Mouse (Mus musculus): ENCODE results near the gene Cic. TPM values are rescaled to one million over a fixed set of nuclear protein-coding genes. Genes with fewer than 3 reads are reported as not detected.
"Not testable (repeated sequence)": the region's sequence is repeated elsewhere in the genome, so short reads cannot be mapped to it uniquely, and the experiment has no call there.

Cic gene
- polyA plus RNA-seq, 1 experiment, result 107 TPM

DNA sequence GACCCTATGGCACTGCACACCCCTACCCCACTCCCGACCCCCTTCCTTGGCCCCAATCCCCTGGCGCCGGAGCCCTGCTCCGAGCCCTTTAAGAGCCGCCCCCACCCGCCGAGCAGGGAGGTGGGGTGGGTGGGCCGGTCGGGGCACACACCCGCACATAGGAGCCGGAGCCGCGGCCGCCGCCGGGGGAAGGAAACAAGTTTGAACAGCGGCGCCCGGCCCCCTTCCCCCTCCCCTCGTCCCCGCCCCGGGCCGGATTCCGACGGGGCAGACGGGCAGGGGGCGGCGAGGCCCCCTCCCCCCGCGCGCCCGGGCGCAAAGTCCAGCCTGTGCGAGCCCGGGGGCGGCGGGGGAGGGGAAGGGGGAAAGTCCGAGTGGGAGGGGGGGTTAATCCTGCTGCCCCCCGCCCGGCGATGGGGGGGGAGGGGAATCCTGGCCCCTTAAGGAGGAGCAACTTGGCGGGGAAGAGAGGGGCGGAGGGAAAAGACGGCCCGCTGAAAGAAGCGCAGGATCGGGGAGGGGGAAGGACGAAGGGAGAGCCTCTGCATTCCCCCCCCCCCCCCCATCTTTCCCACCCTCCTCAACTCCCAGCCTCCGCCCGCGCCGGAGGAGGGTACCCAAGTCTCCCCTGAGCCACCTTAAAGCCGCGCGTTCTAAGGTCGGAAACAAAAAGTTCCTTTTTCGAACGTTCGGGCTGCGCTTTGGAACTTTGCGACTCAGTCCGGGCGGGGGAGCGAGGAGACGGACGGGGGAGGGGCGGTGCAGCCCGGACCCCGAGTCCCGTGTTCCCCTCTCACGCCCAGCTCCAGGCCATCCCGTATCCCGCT, 18.0 kb upstream of the Cic start:
- DNase-seq, result peak; percentile 72
- WGBS, result under 1% methylated on average over 60 of the region's 73 CpGs
- peak overlapping the region; percentile 74 for H3K4me3 ChIP-seq (replicated peaks; ENCODE audit: extremely low read depth, low read depth, low read length)
- no peak for TF ChIP-seq CTCF (IDR thresholded peaks at IDR 0.05; ENCODE audit: insufficient read depth, low read length)
- peak; percentile 3; the same call in 1 of the 2 replicates for TF ChIP-seq POLR2A (IDR thresholded peaks at IDR 0.05; ENCODE audit: borderline replicate concordance, extremely low read depth, low read depth, low read length)
- H3K4me1 ChIP-seq (ENCODE audit: control insufficient read depth, insufficient read depth, low read length), result peaks cover 19% of the 10 kb centered on the region

DNA sequence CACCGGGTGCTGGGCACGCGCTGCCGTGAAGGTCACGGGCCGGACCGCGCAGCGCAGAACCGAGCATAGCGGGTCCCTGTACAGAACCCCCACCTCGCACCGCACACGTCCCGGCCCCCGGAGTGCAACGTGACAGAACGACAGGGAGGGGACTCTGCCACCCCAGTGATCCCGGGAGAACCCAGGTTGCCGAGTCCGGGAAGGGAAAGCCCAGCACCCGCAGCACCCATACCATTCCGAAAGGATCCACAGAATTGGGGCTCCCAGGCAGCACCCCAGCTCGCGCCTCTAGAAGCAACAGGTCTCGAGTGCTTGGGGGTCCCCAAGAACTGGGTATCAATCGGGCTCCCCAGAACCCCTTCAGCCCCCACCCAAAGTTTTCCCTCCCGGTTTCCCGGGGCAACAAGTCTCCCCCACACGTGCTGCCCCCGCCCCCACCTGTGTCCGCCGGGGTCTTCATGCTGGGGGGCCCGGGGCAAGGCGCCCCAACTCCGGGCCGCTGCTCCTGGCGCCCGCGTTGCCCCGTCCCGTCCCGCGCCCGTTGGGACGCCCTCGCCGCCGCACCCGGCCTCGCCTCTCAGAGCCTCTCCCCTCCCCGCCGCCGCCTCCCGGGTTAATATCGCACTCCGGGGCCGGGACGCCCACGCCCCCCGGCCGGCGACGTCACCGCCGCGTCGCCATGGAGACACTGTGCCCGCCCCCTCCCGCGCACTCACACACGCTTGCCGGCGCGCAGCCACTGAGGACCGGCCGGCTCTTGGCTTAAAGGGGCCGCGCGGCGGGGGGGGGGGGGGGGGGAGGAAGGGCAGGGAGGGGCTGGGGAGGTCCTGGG, 17.1 kb upstream of the Cic start, which contains the start of gene Erf:
Gene Erf, minus strand, starts transcription at position 621 of the 832 bp plus-strand sequence.
- H3K4me1 ChIP-seq (ENCODE audit: control insufficient read depth, insufficient read depth, low read length), result peaks cover 19% of the 10 kb centered on the region
- H3K4me3 ChIP-seq (replicated peaks; ENCODE audit: extremely low read depth, low read depth, low read length), result peak within 1 kb of the TSS; percentile 74
- WGBS, result under 1% methylated on average over 69 of the region's 81 CpGs
- DNase-seq, result peak; percentile 94
- TF ChIP-seq POLR2A (IDR thresholded peaks at IDR 0.05; ENCODE audit: borderline replicate concordance, extremely low read depth, low read depth, low read length) (peak; percentile 68; the same call in 1 of the 2 replicates), CTCF (IDR thresholded peaks at IDR 0.05; ENCODE audit: insufficient read depth, low read length) (no peak)

DNA sequence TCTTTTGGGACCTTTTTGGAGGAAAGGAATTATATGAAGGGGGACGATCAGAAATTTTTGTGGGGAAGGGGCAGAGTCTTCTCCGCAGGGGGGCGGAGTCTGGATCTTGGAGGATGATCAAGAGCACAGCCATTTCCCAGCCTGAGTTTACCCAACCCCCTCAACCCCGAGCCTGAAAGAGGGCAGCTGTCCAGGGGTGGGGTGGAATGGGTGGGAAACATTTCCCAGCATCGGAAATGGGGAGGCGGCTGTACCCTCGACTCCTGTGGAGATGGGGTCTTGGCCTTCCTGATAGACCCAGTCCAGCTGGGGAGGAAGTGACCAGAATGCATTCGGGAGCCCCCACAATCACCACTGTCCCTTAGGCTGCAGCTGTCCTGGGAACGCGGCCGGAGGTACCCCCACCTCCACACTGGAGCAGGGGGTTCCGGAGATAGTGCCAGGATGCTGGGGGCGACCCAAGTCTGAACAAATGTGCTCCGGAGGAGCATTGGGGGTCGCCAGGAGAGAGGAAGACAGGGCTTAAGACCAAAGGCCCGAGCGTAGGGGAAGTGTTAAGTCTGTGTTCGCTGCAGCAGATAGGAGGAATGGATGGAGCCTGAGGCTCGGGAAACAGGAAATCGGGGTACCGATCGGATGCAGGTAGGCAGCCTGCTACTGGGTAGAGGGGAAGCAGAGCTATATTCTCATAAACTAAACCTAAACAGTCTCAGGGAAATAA, 16.3 kb upstream of the Cic start:
- H3K4me3 ChIP-seq (replicated peaks; ENCODE audit: extremely low read depth, low read depth, low read length), result peak overlapping the region; percentile 61
- peaks cover 19% of the 10 kb centered on the region for H3K4me1 ChIP-seq (ENCODE audit: control insufficient read depth, insufficient read depth, low read length)
- DNase-seq, result peak; percentile 60
- TF ChIP-seq POLR2A (IDR thresholded peaks at IDR 0.05; ENCODE audit: borderline replicate concordance, extremely low read depth, low read depth, low read length) (0 out of 2 replicates have a peak, but pooled peaks have one; percentile 37), CTCF (IDR thresholded peaks at IDR 0.05; ENCODE audit: insufficient read depth, low read length) (no peak)
- WGBS, result 4% methylated on average over 22 of the region's 22 CpGs

DNA sequence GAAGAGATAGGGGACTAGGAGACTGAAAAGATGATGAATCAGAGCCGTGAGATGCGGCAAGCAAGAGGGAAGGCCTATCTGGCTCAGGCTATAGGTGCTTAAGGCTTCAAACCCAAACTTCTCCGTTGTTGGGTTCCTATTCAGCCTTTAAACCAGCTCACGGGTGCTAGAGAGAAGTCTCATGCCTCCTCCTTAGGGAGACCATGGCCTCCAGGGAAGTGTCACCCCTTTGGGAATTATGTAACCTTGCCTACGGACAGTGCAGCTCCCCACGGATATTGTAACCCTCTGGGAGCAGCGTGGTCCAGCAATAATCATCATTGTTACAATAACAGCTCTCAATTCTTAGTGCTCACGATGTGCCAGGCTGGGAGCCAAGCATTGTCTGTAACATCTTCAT, 15.7 kb upstream of the Cic start:
- DNase-seq, result no peak
- H3K4me3 ChIP-seq (replicated peaks; ENCODE audit: extremely low read depth, low read depth, low read length), result peak overlapping the region; percentile 61
- TF ChIP-seq CTCF (IDR thresholded peaks at IDR 0.05; ENCODE audit: insufficient read depth, low read length) (no peak), POLR2A (IDR thresholded peaks at IDR 0.05; ENCODE audit: borderline replicate concordance, extremely low read depth, low read depth, low read length) (0 out of 2 replicates have a peak, but pooled peaks have one; percentile 25)
- WGBS, result 24% methylated on average over 8 of the region's 8 CpGs
- peaks cover 16% of the 10 kb centered on the region for H3K4me1 ChIP-seq (ENCODE audit: control insufficient read depth, insufficient read depth, low read length)

DNA sequence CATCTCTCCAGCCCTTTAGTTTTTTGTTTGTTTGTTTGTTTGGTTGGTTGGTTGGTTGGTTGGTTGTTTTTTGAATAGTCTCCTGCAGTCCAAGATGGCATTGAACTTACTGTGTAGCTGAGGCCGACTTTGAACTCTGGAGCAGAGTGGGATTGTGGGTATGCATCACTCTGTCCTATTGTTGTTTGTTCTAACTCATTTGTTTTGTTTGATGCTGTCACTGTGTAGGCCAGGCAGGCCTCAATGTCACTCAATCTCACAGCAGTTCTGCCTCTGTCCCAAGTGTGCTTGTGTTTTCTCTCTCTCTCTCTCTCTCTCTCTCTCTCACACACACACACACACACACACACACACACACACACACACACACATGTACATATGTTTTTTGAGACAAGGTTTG, 5.6 kb upstream of the Cic start:
- no peak for DNase-seq
- Histone ChIP-seq H3K4me1 (ENCODE audit: control insufficient read depth, insufficient read depth, low read length) (no peaks in the 10 kb centered on the region), H3K4me3 (replicated peaks; ENCODE audit: extremely low read depth, low read depth, low read length) (no peak overlapping the region)
- TF ChIP-seq POLR2A (IDR thresholded peaks at IDR 0.05; ENCODE audit: borderline replicate concordance, extremely low read depth, low read depth, low read length) (no peak), CTCF (IDR thresholded peaks at IDR 0.05; ENCODE audit: insufficient read depth, low read length) (no peak)
- WGBS, result 71% methylated on average over 1 of the region's 1 CpGs

DNA sequence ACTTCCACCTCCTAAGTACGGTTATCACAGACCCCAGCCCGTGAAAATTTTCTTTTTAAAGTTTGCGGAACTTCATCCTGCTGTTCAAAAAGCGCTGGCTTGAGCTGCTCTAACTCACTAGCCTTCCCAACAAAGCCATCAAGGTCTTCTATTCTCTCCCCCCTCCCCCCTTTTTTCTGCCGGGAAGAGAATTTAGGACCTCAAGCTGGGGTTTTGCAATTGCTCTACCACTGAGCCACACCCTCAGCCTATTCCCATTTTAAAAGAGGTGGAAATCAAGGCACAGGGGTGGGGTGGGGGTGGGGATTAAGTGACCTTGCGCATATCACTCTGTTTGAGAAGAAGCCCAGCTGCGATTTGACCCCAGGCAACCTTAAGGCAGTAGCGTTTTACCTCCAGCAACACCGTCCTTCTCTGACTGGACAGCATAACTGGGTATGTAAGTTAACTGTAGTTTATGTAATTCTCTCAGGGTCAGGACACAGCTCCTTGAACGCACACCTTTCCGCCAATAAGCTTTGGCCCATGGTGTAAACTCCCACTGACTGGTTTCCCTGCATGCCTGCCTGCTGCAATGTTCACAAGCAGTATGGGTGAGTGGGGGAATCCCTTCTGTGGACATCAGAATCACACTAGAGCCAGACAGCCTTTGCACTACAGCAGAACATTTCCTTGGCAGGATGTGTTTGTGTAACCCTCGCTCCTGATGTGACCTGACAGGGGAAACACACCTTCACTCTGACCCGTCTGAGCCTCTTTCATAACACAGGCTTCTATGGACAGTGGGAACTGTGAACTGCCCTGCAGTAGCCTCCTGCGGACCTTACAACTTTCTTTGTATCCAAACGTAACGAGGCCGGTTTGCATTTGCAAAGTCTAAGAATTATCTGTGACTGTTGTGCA, 3.3 kb upstream of the Cic start:
- TF ChIP-seq CTCF (IDR thresholded peaks at IDR 0.05; ENCODE audit: insufficient read depth, low read length) (no peak), POLR2A (IDR thresholded peaks at IDR 0.05; ENCODE audit: borderline replicate concordance, extremely low read depth, low read depth, low read length) (no peak)
- 54% methylated on average over 17 of the region's 17 CpGs for WGBS
- Histone ChIP-seq H3K4me1 (ENCODE audit: control insufficient read depth, insufficient read depth, low read length) (peaks cover 4% of the 10 kb centered on the region), H3K4me3 (replicated peaks; ENCODE audit: extremely low read depth, low read depth, low read length) (no peak overlapping the region)
- no peak for DNase-seq

DNA sequence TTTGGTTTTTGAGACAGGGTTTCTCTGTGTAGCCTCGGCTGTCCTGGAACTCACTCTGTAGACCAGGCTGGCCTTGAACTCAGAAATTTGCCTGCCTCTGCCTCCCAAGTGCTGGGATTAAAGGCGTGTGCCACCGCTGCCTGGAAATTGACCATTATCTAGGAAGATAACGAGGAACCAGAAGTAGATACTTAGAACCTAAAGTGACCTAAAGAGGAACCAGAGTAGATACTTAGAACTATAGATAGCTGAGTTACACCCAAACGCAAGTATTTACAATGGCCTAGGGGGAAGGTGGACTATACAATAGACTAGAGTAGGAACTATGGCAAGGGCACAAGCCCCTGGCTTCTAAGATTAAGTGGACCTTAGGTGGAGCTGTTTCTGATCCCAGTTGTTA, 1.8 kb upstream of the Cic start:
- not testable (repeated sequence) for DNase-seq; H3K4me3 ChIP-seq (replicated peaks; ENCODE audit: extremely low read depth, low read depth, low read length)
- WGBS, result 76% methylated on average over 5 of the region's 5 CpGs
- H3K4me1 ChIP-seq (ENCODE audit: control insufficient read depth, insufficient read depth, low read length), result peaks cover 11% of the 10 kb centered on the region

DNA sequence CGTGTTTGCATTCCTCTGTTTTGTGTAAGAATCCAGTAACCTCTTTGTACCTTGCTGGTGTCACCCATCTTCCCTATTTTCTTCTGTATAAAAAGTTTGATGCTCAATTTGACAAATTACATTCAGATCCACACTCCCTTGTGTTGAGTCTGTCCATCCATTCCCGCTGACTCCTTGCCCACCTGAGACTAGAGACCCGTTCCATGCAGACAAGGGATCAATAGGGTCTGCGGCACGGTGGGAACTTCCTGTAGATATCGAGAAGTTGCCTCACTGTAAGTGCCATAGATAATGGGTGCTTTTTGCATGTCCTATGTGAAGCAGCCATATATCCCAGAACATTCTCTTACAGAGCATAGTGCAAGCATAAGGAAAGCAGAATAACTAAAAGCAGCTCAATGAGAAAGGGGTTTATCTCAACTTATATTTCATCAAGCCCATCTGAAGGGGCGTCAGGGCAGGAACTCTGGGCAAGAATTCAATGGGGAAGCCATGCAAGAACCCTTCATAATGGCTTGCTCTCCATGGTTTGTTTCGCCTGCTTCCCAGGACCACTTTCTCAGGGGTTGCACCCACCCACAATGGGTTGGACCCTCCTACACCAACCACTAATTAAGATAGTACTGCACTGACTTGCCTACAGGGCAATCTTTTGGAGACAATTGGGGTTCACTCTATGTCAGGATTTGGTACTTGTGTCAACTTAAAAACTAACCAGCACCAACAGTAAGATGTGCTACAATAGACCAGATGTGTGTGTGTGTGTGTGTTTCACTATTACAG, 1.1 kb upstream of the Cic start:
- TF ChIP-seq POLR2A (IDR thresholded peaks at IDR 0.05; ENCODE audit: borderline replicate concordance, extremely low read depth, low read depth, low read length), result no peak
- no peak for TF ChIP-seq CTCF (IDR thresholded peaks at IDR 0.05; ENCODE audit: insufficient read depth, low read length)
- H3K4me1 ChIP-seq (ENCODE audit: control insufficient read depth, insufficient read depth, low read length), result peaks cover 11% of the 10 kb centered on the region
- 85% methylated on average over 8 of the region's 8 CpGs for WGBS
- H3K4me3 ChIP-seq (replicated peaks; ENCODE audit: extremely low read depth, low read depth, low read length), result no peak overlapping the region
- DNase-seq, result no peak

Data from lung, adult 2 months (tissue).